Mouse (Mus musculus): Measurements from ENCODE around the gene Col4a1.

The Col4a1 gene

GRCm38 (mm10) chr8:11230277-11230676 is 82.3 kb downstream of the Col4a1 start:
- no peak for DNase-seq (ENCODE audit: low spot score)

DNA sequence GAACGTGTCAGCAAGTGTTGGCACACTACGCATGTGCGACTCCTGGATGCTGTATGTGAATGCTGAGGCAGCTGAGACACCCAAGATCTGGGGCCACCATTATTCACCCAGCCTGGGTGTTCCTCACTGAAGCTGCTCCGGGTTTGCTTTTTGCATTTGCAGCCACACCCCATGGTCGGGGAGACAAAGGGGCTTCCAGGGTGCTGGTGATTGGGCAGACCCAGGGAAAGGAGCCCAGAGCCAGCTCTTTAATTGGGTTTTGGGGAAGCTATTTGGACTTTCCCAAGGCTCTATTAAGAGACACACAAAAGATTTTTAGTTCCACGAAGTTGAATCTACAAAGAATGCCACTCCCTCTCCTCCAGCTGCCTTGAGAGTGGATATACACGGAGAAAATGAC is 85.2 kb downstream of the Col4a1 start:
- no peak for DNase-seq (ENCODE audit: low spot score)

- no peak for DNase-seq (ENCODE audit: low spot score)
These were observed 86.8 kb downstream of the Col4a1 start for GRCm38 (mm10) chr8:11225577-11226434.

DNA sequence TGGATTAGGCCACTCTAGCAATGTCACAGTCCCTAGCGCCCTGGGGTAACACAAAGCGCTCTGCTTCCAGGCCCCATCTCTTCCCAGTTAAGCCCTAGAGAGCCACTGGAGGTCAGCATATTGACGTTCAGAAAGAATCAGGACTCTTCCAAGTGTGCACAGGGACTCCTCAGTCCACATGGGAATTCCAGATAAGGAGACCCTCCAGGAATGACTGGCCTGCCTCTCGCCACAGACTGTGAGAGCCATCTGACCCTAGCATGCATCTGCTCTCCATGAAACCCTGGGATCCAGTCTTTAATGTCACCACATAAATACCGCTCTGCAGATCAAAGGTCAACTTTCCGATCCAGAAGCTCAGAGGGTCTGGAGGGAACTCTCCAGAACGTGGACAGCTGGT is 88.4 kb downstream of the Col4a1 start:
- DNase-seq (ENCODE audit: low spot score), result no peak

- no peak for DNase-seq (ENCODE audit: low spot score)
These were observed 91.3 kb downstream of the Col4a1 start for GRCm38 (mm10) chr8:11221353-11221752.

- DNase-seq (ENCODE audit: low spot score), result no peak
These were observed 93.3 kb downstream of the Col4a1 start for GRCm38 (mm10) chr8:11219282-11219681.

- peak; percentile 56 for DNase-seq (ENCODE audit: low spot score)
These were observed 97.4 kb downstream of the Col4a1 start for GRCm38 (mm10) chr8:11215231-11215630.

DNA sequence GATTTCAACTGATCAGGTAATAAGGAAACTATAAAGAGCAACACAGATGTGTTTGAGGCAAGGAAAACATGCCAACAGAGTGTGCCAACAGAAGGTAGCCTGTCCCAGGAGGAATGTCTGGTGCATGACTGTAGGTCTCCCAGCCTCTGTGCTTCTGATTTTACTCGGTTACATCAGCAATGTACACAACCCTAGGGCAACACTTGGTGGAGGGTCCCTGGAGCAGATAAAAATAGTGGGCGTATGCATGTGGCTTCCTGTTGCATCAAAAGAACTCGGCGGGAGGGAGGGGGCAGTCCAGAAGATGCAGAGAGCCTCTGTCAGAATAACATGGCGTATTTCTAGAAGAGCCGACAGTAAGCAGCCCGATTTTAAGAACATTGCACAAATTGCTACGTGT is 106.1 kb downstream of the Col4a1 start:
- DNase-seq (ENCODE audit: low spot score), result no peak

- no peak for DNase-seq (ENCODE audit: low spot score)
These were observed 107.1 kb downstream of the Col4a1 start for GRCm38 (mm10) chr8:11205532-11205931.

DNA sequence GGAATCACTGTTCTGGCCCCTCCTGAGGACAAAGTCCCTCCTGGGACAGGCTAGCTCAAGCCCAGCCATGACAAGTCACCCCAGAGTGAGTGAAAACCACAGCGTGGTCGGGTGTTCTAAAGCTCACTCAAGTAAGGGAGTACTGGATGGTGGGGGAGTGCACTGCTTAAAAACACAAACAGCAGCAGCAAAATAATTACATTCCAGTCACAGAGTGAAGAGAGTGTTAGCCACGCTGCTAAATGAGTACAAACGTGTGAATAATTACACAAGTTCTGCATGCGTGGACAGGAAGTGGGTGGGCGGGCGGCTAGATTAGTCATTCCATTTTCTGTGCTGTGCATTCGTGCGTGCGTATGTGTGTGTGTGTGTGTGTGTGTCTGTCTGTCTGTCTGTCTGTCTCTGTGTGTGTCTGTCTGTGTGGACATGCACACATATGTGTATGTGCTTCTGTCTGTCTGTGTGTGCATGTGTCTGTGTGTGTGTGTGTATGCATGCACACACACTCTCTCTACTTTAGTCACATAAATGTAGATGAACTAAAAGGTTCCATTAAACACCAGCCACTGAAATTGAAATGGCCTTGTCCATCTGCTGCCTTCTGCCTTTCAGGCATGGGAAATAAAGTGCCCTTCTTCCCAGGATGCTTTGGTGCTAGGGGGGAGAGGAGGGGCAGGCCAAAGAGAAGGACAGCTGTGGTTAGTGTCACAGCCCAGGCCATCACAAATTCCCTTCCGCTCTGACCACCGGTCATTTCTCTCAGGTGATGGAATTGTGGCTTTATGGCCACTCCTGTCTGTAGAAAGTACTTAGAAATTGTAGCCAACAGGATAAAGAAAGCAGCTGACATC is 109.1 kb downstream of the Col4a1 start:
- no peak for DNase-seq (ENCODE audit: low spot score)

DNA sequence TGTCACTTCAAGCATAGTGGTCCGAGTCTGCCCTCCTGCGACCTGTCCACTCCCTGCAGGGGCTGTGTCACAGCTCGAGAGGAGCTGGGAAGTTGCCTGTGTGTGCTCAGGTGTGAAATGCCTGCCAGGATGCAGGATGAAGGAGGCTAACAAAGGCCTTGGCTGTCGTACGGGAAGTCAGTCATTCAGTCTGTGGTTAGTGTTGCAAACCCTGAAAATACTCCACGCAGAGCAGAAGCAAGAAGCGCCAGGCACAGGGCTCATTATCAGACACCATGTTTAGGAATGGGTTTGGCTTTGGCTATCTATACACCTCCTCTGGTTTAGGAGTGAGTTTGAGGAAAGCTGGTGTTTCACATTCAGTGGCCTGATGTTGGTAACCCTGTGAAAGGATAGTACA is 114.0 kb downstream of the Col4a1 start:
- DNase-seq (ENCODE audit: low spot score), result no peak

- DNase-seq (ENCODE audit: low spot score), result no peak
These were observed 114.6 kb downstream of the Col4a1 start for GRCm38 (mm10) chr8:11197988-11198387.

DNA sequence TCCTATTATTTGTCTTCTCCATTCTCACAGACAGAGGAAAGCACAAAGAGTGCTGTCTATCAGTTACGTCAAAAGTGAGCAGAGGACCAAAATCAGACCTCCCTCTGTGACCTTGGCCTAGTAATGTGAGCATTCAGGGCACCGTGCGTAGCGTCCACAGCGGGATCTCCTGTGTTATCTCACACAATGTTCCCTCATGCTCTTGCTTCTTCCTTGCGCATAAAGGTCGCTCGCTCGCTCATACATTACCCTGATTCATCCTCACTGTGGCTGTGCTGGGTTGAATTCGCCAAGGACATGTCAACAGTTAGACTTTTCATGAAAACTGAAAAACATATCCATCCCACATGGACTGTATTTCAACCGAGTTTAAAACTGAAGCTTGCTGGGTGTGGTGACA is 115.4 kb downstream of the Col4a1 start:
- no peak for DNase-seq (ENCODE audit: low spot score)

GRCm38 (mm10) chr8:11192719-11193324 is 119.8 kb downstream of the Col4a1 start:
- DNase-seq (ENCODE audit: low spot score), result no peak

GRCm38 (mm10) chr8:11187581-11188271 is 124.9 kb downstream of the Col4a1 start:
- DNase-seq (ENCODE audit: low spot score), result peak; percentile 60

DNA sequence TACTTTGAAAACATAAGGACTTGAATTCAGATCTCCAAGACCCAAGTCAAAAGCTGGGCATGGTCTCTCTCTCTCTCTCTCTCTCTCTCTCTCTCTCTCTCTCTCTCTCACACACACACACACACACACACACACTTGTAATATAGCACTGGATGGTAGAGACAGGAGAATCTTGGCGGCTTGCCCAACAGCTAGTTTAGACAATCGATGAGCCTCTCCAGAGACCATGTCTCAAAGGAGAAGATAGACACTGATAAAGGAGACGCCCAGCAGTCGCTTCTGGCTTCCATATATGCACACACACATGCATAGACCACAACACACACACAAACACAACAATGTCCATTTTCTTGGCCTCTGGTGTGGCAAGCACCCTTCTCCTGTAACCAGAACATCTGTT is 126.2 kb downstream of the Col4a1 start:
- DNase-seq (ENCODE audit: low spot score), result no peak

GRCm38 (mm10) chr8:11185672-11186071 is 127.0 kb downstream of the Col4a1 start:
- DNase-seq (ENCODE audit: low spot score), result no peak

DNA sequence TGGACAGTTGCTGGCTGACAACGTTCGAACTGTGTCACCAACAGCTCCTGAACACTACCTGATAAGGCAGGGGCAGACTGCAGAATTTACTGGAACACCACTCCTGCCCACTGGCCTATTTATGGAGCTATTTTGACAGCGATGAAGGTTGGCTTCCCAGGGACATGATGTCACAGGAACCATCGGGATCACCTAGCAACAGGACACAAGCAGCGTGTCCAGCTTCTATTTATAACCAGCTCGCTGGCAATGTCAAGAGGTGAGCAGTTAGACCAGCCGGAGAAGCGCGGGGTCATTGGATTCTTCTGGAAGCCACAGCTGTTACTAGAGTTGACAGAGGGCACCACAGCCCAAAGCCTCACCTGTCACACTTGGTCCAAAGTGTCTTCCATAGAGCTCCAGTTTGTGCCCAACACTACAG is 129.0 kb downstream of the Col4a1 start:
- no peak for DNase-seq (ENCODE audit: low spot score)

- no peak for DNase-seq (ENCODE audit: low spot score)
These were observed 130.0 kb downstream of the Col4a1 start for GRCm38 (mm10) chr8:11182606-11183005.

GRCm38 (mm10) chr8:11182148-11182484 is 130.5 kb downstream of the Col4a1 start:
- no peak for DNase-seq (ENCODE audit: low spot score)

- DNase-seq (ENCODE audit: low spot score), result no peak
These were observed 131.0 kb downstream of the Col4a1 start for GRCm38 (mm10) chr8:11181420-11182147.

DNA sequence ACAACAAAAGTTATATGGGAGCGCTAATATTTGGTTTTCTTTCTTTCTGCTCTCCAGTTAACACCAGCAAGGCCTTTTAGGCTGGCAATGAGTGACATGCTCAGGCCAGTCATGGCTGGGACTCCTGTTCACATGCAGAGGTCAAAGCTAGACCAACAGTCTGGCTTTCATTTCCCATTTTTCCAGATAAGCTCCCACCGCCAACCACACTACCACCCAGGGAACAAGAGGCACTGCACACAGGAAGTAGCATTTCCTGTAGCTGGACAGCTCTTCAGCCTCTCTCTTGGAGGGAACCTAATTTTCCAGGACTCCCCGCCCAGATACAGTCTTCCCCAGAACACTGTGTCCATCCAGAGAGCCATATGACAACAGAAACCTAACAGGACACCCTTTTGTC is 132.8 kb downstream of the Col4a1 start:
- no peak for DNase-seq (ENCODE audit: low spot score)

Data from layer of hippocampus, adult 11-12 months (tissue).